Mouse (Mus musculus) T-helper 2 cell (primary cell): ENCODE data around the gene Rai1.

Experiments
- in situ Hi-C: fragments of 300-600 bp; cut with MboI, MseI; formaldehyde crosslinking; loops from one replicate; pipeline ENCODE4 v1.15.1; 2025; ENCODE audit warnings: high pct_unique_total_duplicates

Rai1 gene

GRCm38 (mm10) chr11:60246077-60246476 lies 141.3 kb downstream of the Rai1 start:
- in situ Hi-C loops, result no loop called here

- in situ Hi-C loops, result no loop called here
Measured at GRCm38 (mm10) chr11:60247753-60248550, 143.1 kb downstream of the Rai1 start.
